Mouse (Mus musculus): Measurements from ENCODE around the gene Olfr671. TPM values are rescaled to one million over a fixed set of nuclear protein-coding genes. Genes with fewer than 3 reads are reported as not detected.
"Not testable (repeated sequence)": the region's sequence is repeated elsewhere in the genome, so short reads cannot be mapped to it uniquely, and the experiment has no call there.

Gene Olfr671
- polyA plus RNA-seq (2015; fragmentation: Nextera tagmentation; extraction: Ambion mirVana) = not detected in 2 replicates

DNA sequence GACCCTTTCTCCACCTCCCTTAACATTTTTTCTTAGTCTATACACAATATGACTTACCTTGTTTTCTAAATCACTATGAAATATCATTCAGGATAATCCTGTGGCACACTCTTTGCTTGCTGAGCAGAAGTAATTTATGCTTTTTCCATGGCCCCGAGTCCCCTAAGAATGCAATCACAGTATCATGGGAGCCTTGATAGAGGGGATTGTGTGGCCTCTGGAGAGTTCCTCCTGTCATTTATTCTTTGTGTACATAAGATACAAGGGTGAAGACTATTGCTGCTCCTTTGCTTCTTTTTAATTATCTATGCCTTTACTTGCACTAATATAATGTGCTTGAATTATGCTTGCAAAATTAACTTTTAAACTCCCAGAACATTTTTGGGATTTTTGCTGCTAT lies at the start of gene Olfr671:
TSS of gene Olfr671 (minus strand) at position 101 of the 400 bp plus-strand sequence.
- ATAC-seq (no peak), DNase-seq (no peak)
- no peaks in the 10 kb centered on the region for H3K4me1 ChIP-seq (ENCODE audit: insufficient read depth)
- H3K4me3 ChIP-seq (ENCODE audit: low read depth, low read length) = no peak within 1 kb of the TSS
- 69% methylated on average over 1 of the region's 1 CpGs for WGBS (ENCODE audit: insufficient replicate concordance)
- H3K36me3 ChIP-seq (replicated peaks; ENCODE audit: insufficient read depth, low read length) = no peaks in the 10 kb centered on the region
- no peak within 1 kb of the TSS for H3K4me2 ChIP-seq (ENCODE audit: low read depth, low read length)
- no peak within 1 kb of the TSS for H3K27ac ChIP-seq (ENCODE audit: low read depth)
- TF ChIP-seq CTCF (IDR thresholded peaks at IDR 0.05; ENCODE audit: low read depth) = no peak
- TF ChIP-seq EP300 (IDR thresholded peaks at IDR 0.05; ENCODE audit: low read depth) = no peak
- H3K27me3 ChIP-seq (ENCODE audit: insufficient read depth, low read length) = no peaks in the 10 kb centered on the region
- no peaks in the 10 kb centered on the region for H3K9me3 ChIP-seq (ENCODE audit: low read length)
- H3K9ac ChIP-seq (replicated peaks) = no peak within 1 kb of the TSS

DNA sequence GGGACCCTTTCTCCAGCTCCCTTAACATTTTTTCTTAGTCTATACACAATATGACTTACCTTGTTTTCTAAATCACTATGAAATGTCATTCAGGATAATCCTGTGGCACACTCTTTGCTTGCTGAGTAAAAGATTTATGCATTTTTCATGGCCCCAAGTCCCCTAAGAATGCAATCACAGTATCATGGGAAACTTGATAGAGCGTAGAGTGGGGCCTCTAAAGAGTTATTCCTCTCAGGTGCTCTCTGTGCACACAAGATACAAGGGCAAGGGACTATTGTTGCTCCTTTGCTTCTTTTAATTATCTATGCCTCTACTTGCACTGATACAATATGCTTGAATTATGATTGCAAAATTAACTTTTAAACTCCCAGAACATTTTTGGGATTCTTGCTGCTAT lies 49.4 kb upstream of the Olfr671 start, which contains the start of gene Olfr675:
TSS of gene Olfr675 (minus strand) at position 101 of the 400 bp plus-strand sequence.
- Histone ChIP-seq H3K4me1 (ENCODE audit: insufficient read depth) (no peaks in the 10 kb centered on the region), H3K9ac (replicated peaks) (no peak within 1 kb of the TSS), H3K4me2 (ENCODE audit: low read depth, low read length) (no peak within 1 kb of the TSS), H3K4me3 (ENCODE audit: low read depth, low read length) (no peak within 1 kb of the TSS), H3K27ac (ENCODE audit: low read depth) (no peak within 1 kb of the TSS), H3K27me3 (ENCODE audit: insufficient read depth, low read length) (no peaks in the 10 kb centered on the region), H3K9me3 (ENCODE audit: low read length) (no peaks in the 10 kb centered on the region), H3K36me3 (replicated peaks; ENCODE audit: insufficient read depth, low read length) (no peaks in the 10 kb centered on the region)
- TF ChIP-seq EP300 (IDR thresholded peaks at IDR 0.05; ENCODE audit: low read depth) (no peak), CTCF (IDR thresholded peaks at IDR 0.05; ENCODE audit: low read depth) (no peak)
- ATAC-seq = no peak
- no peak for DNase-seq
- 74% methylated on average over 1 of the region's 1 CpGs for WGBS (ENCODE audit: insufficient replicate concordance)

DNA sequence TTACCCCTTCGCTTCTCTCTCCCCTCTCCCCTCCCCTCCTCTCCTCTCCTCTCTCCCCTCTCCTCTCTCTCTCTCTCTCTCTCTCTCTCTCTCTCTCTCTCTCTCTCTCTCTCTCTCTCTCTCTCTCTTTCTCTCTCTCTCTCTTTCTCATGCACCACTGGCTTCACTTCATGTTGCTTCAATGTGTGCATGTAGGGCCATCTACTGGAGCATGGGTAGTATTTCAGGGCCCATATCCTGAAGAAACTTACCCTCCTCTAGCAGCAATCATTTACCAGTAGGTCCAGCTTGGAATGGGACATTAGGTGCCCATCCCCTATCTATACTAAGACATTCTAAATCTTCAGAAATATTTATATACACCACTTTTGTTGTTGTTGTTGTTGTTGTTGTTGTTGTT lies 43.6 kb upstream of the Olfr671 start:
- no peak overlapping the region for H3K4me3 ChIP-seq (ENCODE audit: low read depth, low read length)
- no peak overlapping the region for H3K9ac ChIP-seq (replicated peaks)
- TF ChIP-seq EP300 (IDR thresholded peaks at IDR 0.05; ENCODE audit: low read depth) = no peak
- peak; percentile 39 for TF ChIP-seq CTCF (IDR thresholded peaks at IDR 0.05; ENCODE audit: low read depth)
- no peak overlapping the region for H3K27ac ChIP-seq (ENCODE audit: low read depth)
- WGBS (ENCODE audit: insufficient replicate concordance) = 80% methylated on average over 1 of the region's 1 CpGs
- H3K36me3 ChIP-seq (replicated peaks; ENCODE audit: insufficient read depth, low read length) = no peaks in the 10 kb centered on the region
- H3K27me3 ChIP-seq (ENCODE audit: insufficient read depth, low read length) = no peaks in the 10 kb centered on the region
- DNase-seq (no peak), ATAC-seq (no peak)
- no peak overlapping the region for H3K4me2 ChIP-seq (ENCODE audit: low read depth, low read length)
- H3K4me1 ChIP-seq (ENCODE audit: insufficient read depth) = no peaks in the 10 kb centered on the region
- no peaks in the 10 kb centered on the region for H3K9me3 ChIP-seq (ENCODE audit: low read length)

DNA sequence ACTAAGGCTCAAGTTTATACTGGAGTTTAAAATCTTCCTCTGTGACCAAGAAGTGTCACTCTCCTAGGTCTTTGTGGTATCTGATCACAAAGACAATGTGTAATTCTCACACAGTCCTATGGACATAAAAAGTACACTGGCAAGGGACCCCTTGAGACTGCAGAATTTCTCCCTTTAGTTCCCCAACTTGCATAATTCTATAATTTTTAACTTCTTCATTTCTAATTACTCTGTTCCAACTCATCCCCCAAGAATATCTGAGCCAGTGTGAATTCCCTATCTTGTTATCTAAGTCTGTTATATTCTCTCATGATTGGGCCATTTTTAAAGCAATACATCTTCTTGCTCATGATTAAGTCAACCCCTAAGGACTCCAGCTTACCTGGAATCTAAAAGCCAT lies 23.0 kb upstream of the Olfr671 start, which contains the start of gene Olfr672:
TSS of gene Olfr672 (minus strand) at position 101 of the 400 bp plus-strand sequence.
- Histone ChIP-seq H3K4me1 (ENCODE audit: insufficient read depth) (no peaks in the 10 kb centered on the region), H3K4me2 (ENCODE audit: low read depth, low read length) (no peak within 1 kb of the TSS), H3K27ac (ENCODE audit: low read depth) (no peak within 1 kb of the TSS), H3K9me3 (ENCODE audit: low read length) (no peaks in the 10 kb centered on the region), H3K9ac (replicated peaks) (no peak within 1 kb of the TSS), H3K36me3 (replicated peaks; ENCODE audit: insufficient read depth, low read length) (no peaks in the 10 kb centered on the region), H3K4me3 (ENCODE audit: low read depth, low read length) (no peak within 1 kb of the TSS), H3K27me3 (ENCODE audit: insufficient read depth, low read length) (no peaks in the 10 kb centered on the region)
- ATAC-seq = no peak
- DNase-seq = no peak
- TF ChIP-seq CTCF (IDR thresholded peaks at IDR 0.05; ENCODE audit: low read depth) (no peak), EP300 (IDR thresholded peaks at IDR 0.05; ENCODE audit: low read depth) (no peak)

DNA sequence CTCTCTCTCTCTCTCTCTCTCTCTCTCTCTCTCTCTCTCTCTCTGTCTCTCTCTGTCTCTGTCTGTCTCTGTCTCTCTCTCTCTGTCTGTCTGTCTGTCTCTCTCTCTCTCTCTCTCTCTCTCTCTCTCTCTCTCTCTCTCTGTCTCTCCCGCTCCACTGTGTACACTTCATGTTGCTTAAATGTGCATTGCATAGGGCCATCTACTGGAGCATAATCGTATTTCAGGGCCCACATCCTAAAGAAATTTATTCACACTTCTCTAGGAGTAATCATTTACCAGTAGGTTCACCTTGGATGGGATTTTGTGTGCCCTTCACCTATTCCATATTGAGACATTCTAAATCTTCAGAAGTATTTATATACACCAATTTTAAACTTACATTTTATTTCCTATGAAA lies 6.4 kb downstream of the Olfr671 start:
- H3K9me3 ChIP-seq (ENCODE audit: low read length); ATAC-seq; H3K4me1 ChIP-seq (ENCODE audit: insufficient read depth); H3K9ac ChIP-seq (replicated peaks); H3K4me3 ChIP-seq (ENCODE audit: low read depth, low read length); DNase-seq; H3K4me2 ChIP-seq (ENCODE audit: low read depth, low read length); H3K27me3 ChIP-seq (ENCODE audit: insufficient read depth, low read length); H3K27ac ChIP-seq (ENCODE audit: low read depth); H3K36me3 ChIP-seq (replicated peaks; ENCODE audit: insufficient read depth, low read length): not testable (repeated sequence)
- WGBS (ENCODE audit: insufficient replicate concordance) = 58% methylated on average over 2 of the region's 2 CpGs

DNA sequence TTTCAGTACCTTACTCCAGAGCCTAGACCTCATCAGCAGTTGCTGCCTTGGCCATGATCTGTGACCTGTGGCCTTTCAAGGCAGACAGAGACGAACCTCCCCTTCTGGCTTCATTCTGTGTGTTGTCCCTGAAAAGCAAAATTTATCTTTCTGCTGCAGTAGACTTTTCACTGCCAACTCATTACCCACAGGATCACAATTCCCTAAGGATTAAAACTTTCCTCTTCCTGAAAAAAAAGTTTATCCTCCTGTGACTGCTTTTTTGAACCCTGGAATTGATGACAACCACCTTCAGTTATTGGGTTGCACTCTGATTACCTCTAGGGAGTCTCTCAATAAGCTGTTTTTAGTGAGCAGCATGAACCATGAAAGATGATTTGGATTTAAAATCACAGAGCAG lies 16.4 kb downstream of the Olfr671 start, which contains the start of gene Olfr670:
TSS of gene Olfr670 (minus strand) at position 101 of the 400 bp plus-strand sequence.
- Histone ChIP-seq H3K4me3 (ENCODE audit: low read depth, low read length) (no peak within 1 kb of the TSS), H3K4me1 (ENCODE audit: insufficient read depth) (no peaks in the 10 kb centered on the region), H3K27ac (ENCODE audit: low read depth) (no peak within 1 kb of the TSS), H3K4me2 (ENCODE audit: low read depth, low read length) (no peak within 1 kb of the TSS), H3K9ac (replicated peaks) (no peak within 1 kb of the TSS), H3K27me3 (ENCODE audit: insufficient read depth, low read length) (no peaks in the 10 kb centered on the region), H3K36me3 (replicated peaks; ENCODE audit: insufficient read depth, low read length) (no peaks in the 10 kb centered on the region), H3K9me3 (ENCODE audit: low read length) (no peaks in the 10 kb centered on the region; the same call in 1 of the 2 replicates)
- ATAC-seq = no peak
- 45% methylated on average over 1 of the region's 1 CpGs for WGBS (ENCODE audit: insufficient replicate concordance)
- TF ChIP-seq EP300 (IDR thresholded peaks at IDR 0.05; ENCODE audit: low read depth) = no peak
- TF ChIP-seq CTCF (IDR thresholded peaks at IDR 0.05; ENCODE audit: low read depth) = no peak
- no peak for DNase-seq

DNA sequence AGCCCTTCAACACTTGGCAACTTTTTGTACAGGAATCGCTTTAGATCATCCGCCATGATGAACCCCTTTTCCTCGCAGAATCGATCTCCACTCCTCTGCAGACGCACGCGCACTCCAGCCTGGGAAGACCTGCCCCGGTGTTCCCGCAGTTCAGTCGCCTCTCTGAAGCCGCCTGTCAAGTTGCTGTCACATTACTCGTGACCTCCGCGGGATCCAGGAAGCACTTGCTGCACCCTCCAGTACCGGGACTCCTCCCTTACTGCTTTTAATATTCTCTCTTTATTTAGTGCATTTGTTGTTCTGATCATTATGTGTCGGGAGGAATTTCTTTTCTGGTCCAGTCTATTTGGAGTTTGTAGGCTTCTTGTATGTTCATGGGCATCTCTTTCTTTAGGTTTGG lies 28.7 kb downstream of the Olfr671 start:
- not testable (repeated sequence) for H3K27ac ChIP-seq (ENCODE audit: low read depth); H3K27me3 ChIP-seq (ENCODE audit: insufficient read depth, low read length); H3K4me3 ChIP-seq (ENCODE audit: low read depth, low read length); H3K36me3 ChIP-seq (replicated peaks; ENCODE audit: insufficient read depth, low read length); H3K9ac ChIP-seq (replicated peaks); H3K4me2 ChIP-seq (ENCODE audit: low read depth, low read length); H3K4me1 ChIP-seq (ENCODE audit: insufficient read depth); ATAC-seq; H3K9me3 ChIP-seq (ENCODE audit: low read length); DNase-seq
- 88% methylated on average over 16 of the region's 16 CpGs for WGBS (ENCODE audit: insufficient replicate concordance)

Data from liver, postnatal 0 days (tissue).